Mouse (Mus musculus) subcutaneous adipose tissue, adult 2 months (tissue): ENCODE data around the gene Hmgb1. TPM values are rescaled to one million over a fixed set of nuclear protein-coding genes. Genes with fewer than 3 reads are reported as not detected.

Experiments
- polyA plus RNA-seq: library from polyadenylated mRNA; depleted of rRNA; stranded (reverse); fragments of >200 nt; gene quantifications from 2 replicates; pipeline ENCODE4 v1.2.3, GENCODE M21; 2012; ENCODE audit warnings: low replicate concordance; rRNA removed

The Hmgb1 gene
- polyA plus RNA-seq: 24.3 and 44.9 TPM in 2 replicates

GRCm38 (mm10) chr5:149184104-149184843 is at the start of gene Hmgb1, which contains the start of gene Uspl1:
Gene Hmgb1 (minus strand): TSS chr5:149184489.
Gene Uspl1 (plus strand): TSS chr5:149184350.

Other genes starting within 250 kb of the Hmgb1 start
- not detected in 2 replicates for gene Gm42791, start 189.3 kb downstream of the Hmgb1 start, polyA plus RNA-seq
- gene Uspl1, start 139 bp downstream of the Hmgb1 start, polyA plus RNA-seq: 9.3 and 16.4 TPM in 2 replicates
- 48.9 and 107 TPM in 2 replicates for gene Alox5ap, start 80.3 kb upstream of the Hmgb1 start, polyA plus RNA-seq
- gene Medag, start 227.3 kb upstream of the Hmgb1 start, polyA plus RNA-seq: 20.3 and 24.5 TPM in 2 replicates